Mouse (Mus musculus) lung, postnatal 4 days (tissue): ENCODE measurements around the gene S100a5.
A peak's percentile ranks its signal among the peaks of the same experiment; 100 is the strongest.

Experiments
- DNase-seq, 2 experiments: peaks; one replicate each; pipeline ENCODE4 v3.0.0; 2021

Gene S100a5

DNA sequence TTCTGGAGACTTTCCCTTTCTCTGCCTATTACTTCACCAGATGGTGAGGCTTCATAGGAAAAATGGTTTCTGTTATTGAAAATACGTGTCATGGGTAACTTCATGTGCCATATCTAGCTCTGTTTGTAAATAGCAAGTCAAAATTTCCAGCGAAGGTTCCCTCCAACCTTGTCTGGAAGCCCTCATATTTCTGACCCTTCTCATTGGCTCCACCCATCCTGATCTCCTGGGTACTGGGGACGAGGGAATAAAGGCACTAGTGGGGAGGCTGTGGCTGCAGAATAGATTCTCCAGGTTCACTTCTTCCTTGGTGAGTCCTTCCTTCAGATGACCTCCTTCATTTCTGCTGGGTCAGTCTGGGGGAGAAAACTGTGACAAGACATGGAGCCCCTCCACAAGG is at the start of gene S100a5:
Gene S100a5 (plus strand): TSS at position 301 of the 400 bp plus-strand sequence.
- DNase-seq = no peak

GRCm38 (mm10) chr3:90560008-90560628 is 48.2 kb upstream of the S100a5 start, which contains the start of gene S100a3:
S100a3 (plus strand) TSS chr3:90560578.
- no peak for DNase-seq

GRCm38 (mm10) chr3:90574691-90575090 is 33.6 kb upstream of the S100a5 start:
- DNase-seq = no peak

DNA sequence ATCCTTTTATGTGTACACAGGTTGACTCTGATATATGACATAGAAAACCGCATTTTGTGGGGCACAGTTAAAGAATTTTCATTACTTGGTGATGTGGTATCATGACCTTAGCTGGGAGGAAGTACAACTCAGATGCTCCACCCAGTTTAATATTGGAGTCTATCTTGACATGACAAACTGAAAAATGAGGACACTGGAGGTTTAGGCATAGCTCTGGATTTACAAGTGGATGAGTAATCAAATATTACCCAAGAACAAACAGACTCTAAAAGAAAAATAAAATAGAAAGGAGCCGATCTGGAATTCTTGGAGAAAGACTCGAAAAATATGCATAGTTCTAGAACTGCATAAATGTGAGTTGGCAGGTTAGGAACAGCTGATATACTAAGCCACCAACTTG is 33.0 kb upstream of the S100a5 start:
- DNase-seq = no peak

DNA sequence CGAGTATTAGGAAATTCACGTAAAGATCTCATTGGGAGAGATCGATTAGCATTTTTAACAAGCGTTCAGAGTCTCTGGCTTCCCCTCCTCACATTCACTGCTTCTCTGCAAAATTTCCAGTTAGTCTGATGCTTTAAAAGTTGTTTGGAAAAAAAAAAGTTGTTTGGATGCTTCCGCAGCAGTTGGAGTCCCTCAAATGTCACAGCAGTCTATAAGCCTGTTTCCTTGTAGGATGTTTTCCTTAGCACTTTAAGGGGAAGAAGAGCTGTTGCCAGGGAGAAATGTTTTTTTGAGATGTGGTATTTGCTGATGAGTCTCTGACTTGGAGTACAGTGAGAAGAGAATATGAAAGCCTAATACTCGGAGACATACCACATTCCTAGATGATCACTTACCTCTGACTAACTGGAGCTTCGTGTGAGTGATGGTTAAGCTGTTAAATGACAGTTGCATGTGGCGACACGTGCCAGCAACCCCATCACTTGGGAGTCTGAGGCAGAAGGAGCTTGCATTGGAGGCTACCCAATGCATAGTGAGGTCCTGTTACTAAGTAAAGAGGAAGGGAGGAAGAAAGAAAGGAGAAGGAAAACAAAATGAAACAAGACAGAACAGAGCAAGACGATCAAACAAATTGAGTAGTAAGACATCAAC is 31.8 kb upstream of the S100a5 start:
- no peak for DNase-seq

DNA sequence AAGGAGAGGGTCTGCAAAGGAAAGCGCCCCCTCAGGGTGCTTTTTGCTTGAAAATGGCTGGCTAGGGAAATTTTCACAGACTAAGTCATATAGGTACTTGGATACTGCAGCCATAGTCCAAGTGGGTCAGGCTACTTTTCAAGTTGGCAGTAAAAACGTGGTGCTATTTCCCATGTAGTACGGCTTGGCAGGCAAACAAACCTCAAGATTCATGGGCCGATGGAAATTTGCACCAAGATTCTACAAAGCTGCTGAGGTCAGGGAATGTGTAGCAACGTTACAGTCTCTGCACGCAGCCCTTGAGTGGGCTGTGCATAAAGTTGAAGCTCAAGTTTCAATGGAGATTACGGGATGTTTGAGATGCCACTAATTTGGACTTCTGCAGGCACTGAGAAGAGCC is 28.9 kb upstream of the S100a5 start:
- DNase-seq = no peak

DNA sequence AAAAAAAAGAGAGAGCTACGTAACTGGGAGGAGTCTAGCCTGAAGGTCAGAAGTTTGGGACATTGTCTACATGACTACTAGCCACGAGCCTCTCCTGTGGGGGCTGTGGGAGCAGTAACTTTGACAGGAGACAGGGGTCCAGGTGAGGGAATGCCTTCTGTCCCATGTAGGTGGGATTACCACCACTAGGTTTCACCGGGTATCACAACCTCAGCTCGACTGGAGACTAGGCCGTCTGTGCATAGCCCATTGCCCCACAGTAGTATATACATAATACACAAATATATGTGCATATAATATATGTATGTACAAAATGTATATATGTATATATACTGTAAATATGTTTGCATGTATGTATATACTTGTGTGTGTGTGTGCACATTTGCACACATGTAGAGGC is 27.2 kb upstream of the S100a5 start:
- DNase-seq = no peak

DNA sequence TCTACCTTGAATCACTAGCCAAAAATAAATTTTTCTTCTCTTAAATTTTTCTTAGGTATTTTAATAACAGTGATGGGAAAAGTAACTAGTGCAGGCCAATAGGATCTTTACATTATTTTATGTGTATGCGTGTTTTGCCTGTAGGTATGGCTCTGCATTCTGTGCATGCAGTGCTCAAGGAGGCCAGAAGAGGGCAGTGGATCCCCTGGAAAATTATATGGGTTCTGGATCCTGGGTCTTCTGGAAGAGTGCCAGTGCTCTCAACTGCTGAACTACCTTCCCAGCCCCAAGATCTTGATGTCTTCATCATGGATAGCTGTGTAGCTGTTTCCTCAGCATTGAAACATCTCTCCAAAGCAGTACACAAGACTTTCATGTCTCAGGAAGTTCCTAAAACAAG is 26.2 kb upstream of the S100a5 start:
- no peak for DNase-seq

GRCm38 (mm10) chr3:90582556-90582955 is 25.8 kb upstream of the S100a5 start:
- no peak for DNase-seq

DNA sequence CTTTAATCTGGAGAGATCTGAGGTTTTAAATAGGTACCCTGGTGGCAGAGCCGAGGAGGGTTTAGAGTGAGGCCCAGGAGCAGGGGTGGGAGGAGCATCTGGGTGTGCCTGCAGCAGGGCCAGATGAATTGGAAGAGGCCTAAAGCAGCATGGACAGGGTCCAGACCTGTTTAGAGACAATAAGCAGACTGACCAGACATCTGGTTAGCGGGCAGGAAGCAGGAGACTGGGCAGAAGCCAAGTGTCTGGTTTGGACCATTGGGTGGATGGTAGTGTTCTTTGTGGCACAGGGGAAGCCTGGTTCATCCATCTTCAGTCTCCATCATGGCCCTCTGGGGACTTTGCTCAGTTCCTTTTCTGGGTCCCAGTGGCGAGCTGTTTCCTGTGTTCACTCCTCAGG is 24.4 kb upstream of the S100a5 start:
- DNase-seq = peak in 1 of 2 experiments; percentile 6

DNA sequence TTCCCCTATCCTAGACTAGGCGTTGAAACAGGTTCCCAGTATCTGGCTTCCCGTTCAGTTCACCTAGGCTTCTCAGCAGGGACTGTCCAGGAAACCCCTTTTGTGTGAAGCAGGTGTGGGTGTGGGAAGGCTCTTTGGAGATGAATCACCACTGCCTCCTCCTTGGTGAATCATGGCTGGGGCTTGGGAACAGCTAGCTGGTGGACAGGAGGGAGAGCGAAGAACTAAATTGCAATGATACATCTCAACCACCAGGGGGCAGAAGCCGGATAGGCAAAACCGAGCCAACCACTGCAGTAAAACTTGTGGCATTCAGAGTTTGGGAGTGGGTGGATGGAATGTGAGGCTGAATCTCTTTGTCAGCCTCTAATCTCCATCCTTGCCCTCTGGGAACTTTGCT is 22.7 kb upstream of the S100a5 start:
- peak; percentile 59 to 80 for DNase-seq

- DNase-seq = no peak
These were observed 22.2 kb upstream of the S100a5 start for GRCm38 (mm10) chr3:90586016-90586643.

DNA sequence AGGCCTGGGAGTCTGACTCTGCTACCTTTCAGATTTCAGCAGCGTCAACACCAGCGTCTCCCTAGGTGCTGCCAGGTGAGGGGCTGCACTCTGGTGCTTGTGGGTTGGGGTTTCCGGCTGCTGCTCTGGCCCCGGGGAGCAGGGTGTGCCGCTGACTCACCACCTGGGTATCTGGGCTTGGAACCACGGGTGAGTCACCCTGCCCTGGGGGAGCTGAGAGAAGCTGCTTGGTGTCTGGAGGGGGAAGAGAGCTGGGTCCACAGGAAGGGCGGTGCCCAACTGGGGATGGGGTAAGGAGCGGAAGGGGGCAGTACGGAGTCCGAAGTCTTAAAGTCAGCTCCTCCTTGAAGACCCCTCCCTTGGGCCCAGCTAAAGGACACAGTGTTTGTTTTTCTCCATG is 21.4 kb upstream of the S100a5 start:
- DNase-seq = peak; percentile 82 to 90

DNA sequence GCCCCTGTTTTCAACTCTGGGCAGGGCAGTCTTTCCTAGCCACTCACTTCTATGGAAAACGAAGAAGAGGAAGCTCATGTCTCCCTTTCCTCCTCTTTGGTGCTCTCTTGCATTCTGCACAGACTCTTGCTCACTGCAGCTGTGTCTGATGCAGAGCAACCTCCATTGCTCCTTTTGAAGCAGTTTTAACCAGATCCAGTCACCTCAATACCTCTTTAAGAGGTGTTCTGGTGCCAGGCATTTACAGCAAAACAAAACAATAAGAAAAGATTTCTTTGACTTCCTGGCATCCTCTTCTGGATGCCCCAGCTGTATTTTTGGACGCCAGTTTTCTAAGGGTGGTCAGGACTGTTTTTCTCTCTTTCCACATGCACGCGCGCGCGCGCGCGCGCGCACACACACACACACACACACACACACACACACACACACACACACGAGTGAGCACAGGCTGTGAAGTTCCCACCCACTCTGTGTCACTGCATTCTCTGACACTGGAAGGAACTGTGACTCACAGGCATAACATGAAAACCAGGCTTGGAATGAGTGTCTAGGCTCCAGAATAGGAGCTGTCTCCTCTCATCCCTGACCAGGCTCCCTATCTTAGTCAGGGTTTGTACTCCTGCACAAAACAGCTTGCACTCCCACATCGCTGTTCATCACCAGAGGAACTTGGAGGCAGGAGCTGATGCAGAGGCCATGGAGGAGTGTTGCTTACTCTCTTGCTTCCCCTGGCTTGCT is 20.8 kb upstream of the S100a5 start:
- peak in 1 of 2 experiments; percentile 29 for DNase-seq

GRCm38 (mm10) chr3:90589390-90589789 is 18.9 kb upstream of the S100a5 start:
- no peak for DNase-seq

DNA sequence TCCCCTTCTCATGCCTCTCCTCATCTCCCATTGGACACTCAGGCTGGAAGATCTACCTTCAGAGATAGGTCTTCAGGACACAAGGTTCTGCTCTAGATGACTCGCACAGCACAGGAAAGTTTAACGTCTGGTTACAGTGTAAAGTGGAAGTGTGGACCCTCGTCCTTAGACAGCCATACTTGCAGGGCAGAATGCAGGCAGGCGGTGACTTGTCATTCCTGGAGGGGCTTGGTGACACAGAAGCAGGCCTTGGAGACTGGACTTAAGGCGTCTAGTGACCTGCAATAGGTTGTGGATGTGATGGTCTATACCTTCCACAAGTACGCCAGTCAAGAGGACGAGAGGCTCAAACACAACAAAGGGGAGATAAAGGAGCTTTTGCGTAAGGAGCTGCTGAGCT is 18.4 kb upstream of the S100a5 start, which contains the start of gene S100a2:
Gene S100a2 (plus strand): TSS at position 301 of the 400 bp plus-strand sequence.
- DNase-seq = no peak

- DNase-seq = no peak
These were observed 13.9 kb upstream of the S100a5 start for GRCm38 (mm10) chr3:90594466-90594865.

- DNase-seq = no peak
These were observed 12.8 kb upstream of the S100a5 start for GRCm38 (mm10) chr3:90595556-90595955.

DNA sequence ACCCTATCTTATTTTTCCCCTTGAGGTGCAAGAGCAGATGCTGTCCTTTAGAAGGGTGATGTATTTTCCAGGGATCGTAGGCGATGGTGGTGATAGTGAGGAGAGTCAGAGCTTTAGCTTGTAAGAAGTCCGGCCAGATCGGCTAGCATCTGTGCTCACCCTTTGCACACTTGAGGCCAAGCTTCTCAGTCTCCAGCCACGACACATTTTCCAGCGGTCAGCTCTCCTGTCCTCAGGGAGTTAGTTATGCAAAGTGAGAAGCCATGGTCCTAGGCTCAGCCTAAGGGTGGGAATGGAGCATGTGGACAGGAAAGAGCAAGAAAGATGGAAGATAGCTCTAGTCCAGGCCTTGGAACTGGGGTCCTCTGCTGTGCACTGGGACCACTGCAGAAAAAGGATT is 11.5 kb upstream of the S100a5 start:
- DNase-seq = no peak

DNA sequence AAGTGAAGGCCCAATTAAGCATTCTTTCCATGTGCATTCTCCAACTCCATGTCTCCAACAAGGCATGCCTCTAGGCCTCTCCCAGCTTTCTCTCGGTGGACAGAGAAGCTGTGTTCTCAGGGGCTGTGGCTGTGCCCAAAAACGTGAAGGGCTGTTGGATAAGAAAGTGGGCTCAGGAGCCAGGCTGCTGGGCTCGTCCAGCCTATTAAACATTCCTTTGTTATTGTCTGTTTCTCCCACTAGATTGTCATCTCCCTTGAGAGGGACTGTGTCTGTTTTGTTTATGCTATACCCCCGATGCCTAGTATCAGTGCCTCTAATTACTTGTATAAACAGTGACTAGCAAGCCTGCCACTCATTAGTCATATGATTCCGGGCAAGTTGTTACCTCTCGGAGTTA is 10.6 kb upstream of the S100a5 start:
- no peak for DNase-seq

DNA sequence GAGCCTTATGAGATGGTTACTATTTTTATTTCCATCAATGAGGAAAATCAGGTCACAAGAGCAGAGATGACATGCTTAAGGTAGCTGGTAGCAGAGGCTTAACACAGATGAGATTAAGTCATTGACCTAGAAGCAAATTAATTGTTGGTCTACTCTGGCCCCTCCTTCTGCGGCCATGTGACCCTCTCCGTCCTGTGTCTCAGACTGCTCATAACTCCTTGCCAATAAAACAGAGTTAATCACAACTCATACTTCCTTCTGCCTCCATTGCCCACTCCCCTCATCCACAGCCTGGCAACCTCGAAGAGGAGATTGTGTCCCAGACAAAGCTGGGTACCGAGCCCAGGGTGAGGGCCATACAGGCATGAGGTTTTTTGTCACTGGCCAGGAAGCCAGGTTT is 10.1 kb upstream of the S100a5 start:
- DNase-seq = no peak

DNA sequence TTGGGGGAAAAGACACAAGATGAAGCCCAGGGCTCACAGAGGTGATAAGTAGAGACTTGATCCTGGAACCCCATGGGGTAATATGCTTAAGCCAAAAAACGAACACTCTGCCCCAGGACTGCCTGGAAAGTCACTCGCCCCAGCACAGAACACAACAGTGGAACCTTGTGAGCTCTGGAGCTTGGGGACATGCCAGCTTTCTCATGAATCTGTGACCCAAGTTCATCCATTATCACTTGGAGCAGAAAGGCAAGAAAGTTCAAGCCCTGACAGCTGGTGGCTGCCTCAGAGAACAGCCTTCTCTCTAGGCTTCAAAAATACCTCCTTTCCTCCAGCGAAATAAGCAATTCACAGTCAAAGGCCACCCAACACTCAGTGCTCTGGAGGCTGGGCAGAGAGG is 8.9 kb upstream of the S100a5 start:
- no peak for DNase-seq

- no peak for DNase-seq
These were observed 8.3 kb upstream of the S100a5 start for GRCm38 (mm10) chr3:90600036-90600435.
